Comparison of ENCODE assay signal across 9 mouse cellular contexts in genomic region chr6:40435151-40436046, GRCm38 (mm10). TPM values are rescaled to one million over a fixed set of nuclear protein-coding genes. Genes with fewer than 3 reads are reported as not detected.
DNase-seq lines count a peak whose midpoint lies in the region; ATAC-seq and TF ChIP-seq lines count a peak whose summit lies in the region.
"Had no signal": no experiment of that assay in that cellular context is flagged by ENCODE, and none has a peak within 500 bp of the region (broad histone marks: within the 10 kb centered on the region; RNA-seq: fewer than 3 reads in every experiment).

No protein-coding gene starts in this region.

- peak overlapping the region; percentile 83 for H3K9ac ChIP-seq in lung, embryonic 15.5 days

- intact Hi-C loops in heart, postnatal 36 days (cut with DNase I): loop anchor here (1.0 kb wide), 1 partner anchor 113 kb away; no protein-coding TSS in a partner anchor

- peak; percentile 62 to 67 for DNase-seq in adrenal gland, postnatal 36 days
- DNase-seq in heart, postnatal 36 days: peak; percentile 30 to 31
- DNase-seq in layer of hippocampus, adult 2 months (ENCODE audit: low spot score in 2 of 2): peak; percentile 58 to 78
- peak; percentile 24 for DNase-seq in ovary, postnatal 14 days (ENCODE audit: low spot score)
- peak; percentile 31 for DNase-seq in urinary bladder, postnatal 25 days (ENCODE audit: low spot score)

- peak overlapping the region; percentile 93 for H3K4me3 ChIP-seq in E14TG2a.4 (replicated peaks; ENCODE audit: low read length)
- peak overlapping the region; percentile 66 for H3K4me3 ChIP-seq in embryonic fibroblast, embryonic 13.5 days (ENCODE audit: insufficient read depth, low read length)
- peak overlapping the region; percentile 92 for H3K4me3 ChIP-seq in layer of hippocampus, adult 2 months
- H3K4me3 ChIP-seq in lung, embryonic 15.5 days: peak overlapping the region; percentile 91

- peaks cover 10% of the 10 kb centered on the region for H3K4me1 ChIP-seq in E14TG2a.4 (replicated peaks; ENCODE audit: low read depth, low read length)
- no peaks in the 10 kb centered on the region; the same call in none of the 2 replicates for H3K4me1 ChIP-seq in embryonic fibroblast, embryonic 13.5 days (ENCODE audit: control insufficient read depth, insufficient read depth, low read length)
- H3K4me1 ChIP-seq in lung, embryonic 15.5 days: peaks cover 18% of the 10 kb centered on the region

- H3K27ac ChIP-seq in embryonic fibroblast, embryonic 13.5 days (ENCODE audit: insufficient read depth, low read length): no peak overlapping the region
- H3K27ac ChIP-seq in layer of hippocampus, adult 2 months: peak overlapping the region; percentile 96
- peak overlapping the region; percentile 71 for H3K27ac ChIP-seq in lung, embryonic 15.5 days

- peaks cover 70% of the 10 kb centered on the region for H3K27me3 ChIP-seq in E14TG2a.4 (ENCODE audit: insufficient read depth, low read length)
- peaks cover 11% of the 10 kb centered on the region; the same call in 1 of the 2 replicates for H3K27me3 ChIP-seq in lung, embryonic 15.5 days

- H3K9me3 ChIP-seq in E14TG2a.4 (ENCODE audit: low read length): no peaks in the 10 kb centered on the region
- H3K9me3 ChIP-seq in lung, embryonic 15.5 days: no peaks in the 10 kb centered on the region

- no peaks in the 10 kb centered on the region for H3K36me3 ChIP-seq in E14TG2a.4 (ENCODE audit: insufficient read depth, low read length)
- no peaks in the 10 kb centered on the region for H3K36me3 ChIP-seq in lung, embryonic 15.5 days

- no peak for TF ChIP-seq CTCF in E14TG2a.4 (conservative IDR thresholded peaks at IDR 0.05; ENCODE audit: low read length)
- no peak for TF ChIP-seq CTCF in embryonic fibroblast, embryonic 13.5 days (IDR thresholded peaks at IDR 0.05; ENCODE audit: borderline replicate concordance, insufficient read depth, low read length)
- peak; percentile 35 for TF ChIP-seq CTCF in layer of hippocampus, adult 2 months (conservative IDR thresholded peaks at IDR 0.05)

- ATAC-seq in lung, embryonic 15.5 days (ENCODE audit: borderline replicate concordance, extremely low read depth, low FRiP score, low TSS enrichment): peak; percentile 51

- no peak for TF ChIP-seq POLR2A in embryonic fibroblast, embryonic 13.5 days (IDR thresholded peaks at IDR 0.05; ENCODE audit: low read depth, low read length)

- 1% methylated on average over 60 of the region's 72 CpGs for WGBS in lung, embryonic 15.5 days

- H3K4me2 ChIP-seq in lung, embryonic 15.5 days: peak overlapping the region; percentile 93

RNA-seq across cellular contexts. Expression of gene E330009J07Rik, which starts 0.5 kb away (rescaled TPM):
- 10 to 100 TPM; 11.9 to 15.4 TPM for total RNA-seq in adrenal gland, postnatal 36 days (2021)
- polyA plus RNA-seq in embryonic fibroblast, embryonic 13.5 days (2011; ENCODE audit: insufficient read length, low read depth, missing spikeins): 2.0 and 2.4 TPM in 2 replicates
- total RNA-seq in heart, postnatal 36 days (2021): 1 to 10 TPM; 3.6 to 4.1 TPM
- total RNA-seq in layer of hippocampus, adult 2 months (2021): 10 to 100 TPM; 42.5 to 47.0 TPM
- 11.2 and 13.3 TPM in 2 replicates for polyA plus RNA-seq in lung, embryonic 15.5 days (2015; fragmentation: Nextera tagmentation; extraction: Ambion mirVana)

RNA-seq across cellular contexts. Expression of gene Wee2, which starts 3.5 kb away (rescaled TPM):
- not detected for total RNA-seq in adrenal gland, postnatal 36 days (2021)
- not detected in 2 replicates for polyA plus RNA-seq in embryonic fibroblast, embryonic 13.5 days (2011; ENCODE audit: insufficient read length, low read depth, missing spikeins)
- not detected for total RNA-seq in heart, postnatal 36 days (2021)
- total RNA-seq in layer of hippocampus, adult 2 months (2021): not detected
- not detected in 2 replicates for polyA plus RNA-seq in lung, embryonic 15.5 days (2015; fragmentation: Nextera tagmentation; extraction: Ambion mirVana)
- polyA plus RNA-seq: large intestine, adult 2 months had no signal

RNA-seq across cellular contexts. Expression of gene Ssbp1, which starts 35.8 kb away (rescaled TPM):
- 10 to 100 TPM; 47.4 to 48.1 TPM for total RNA-seq in adrenal gland, postnatal 36 days (2021)
- 56.0 and 63.8 TPM in 2 replicates for polyA plus RNA-seq in embryonic fibroblast, embryonic 13.5 days (2011; ENCODE audit: insufficient read length, low read depth, missing spikeins)
- total RNA-seq in heart, postnatal 36 days (2021): 10 to 100 TPM; 35.6 to 38.0 TPM
- 10 to 100 TPM; 34.0 to 36.0 TPM for total RNA-seq in layer of hippocampus, adult 2 months (2021)
- 133 and 134 TPM in 2 replicates for polyA plus RNA-seq in lung, embryonic 15.5 days (2015; fragmentation: Nextera tagmentation; extraction: Ambion mirVana)

RNA-seq across cellular contexts. Expression of gene Tas2r137, which starts 55.6 kb away (rescaled TPM):
- total RNA-seq in adrenal gland, postnatal 36 days (2021): not detected
- polyA plus RNA-seq in embryonic fibroblast, embryonic 13.5 days (2011; ENCODE audit: insufficient read length, low read depth, missing spikeins): not detected in 2 replicates
- total RNA-seq in heart, postnatal 36 days (2021): not detected
- under 1 TPM in 1 of 2 experiments, not detected in 1; 0.59 TPM for total RNA-seq in layer of hippocampus, adult 2 months (2021)
- polyA plus RNA-seq in lung, embryonic 15.5 days (2015; fragmentation: Nextera tagmentation; extraction: Ambion mirVana): not detected in 2 replicates
- polyA plus RNA-seq: large intestine, adult 2 months had no signal

RNA-seq across cellular contexts. Expression of gene Tas2r108, which starts 57.9 kb away (rescaled TPM):
- not detected for total RNA-seq in adrenal gland, postnatal 36 days (2021)
- polyA plus RNA-seq in embryonic fibroblast, embryonic 13.5 days (2011; ENCODE audit: insufficient read length, low read depth, missing spikeins): not detected in 2 replicates
- not detected for total RNA-seq in heart, postnatal 36 days (2021)
- total RNA-seq in layer of hippocampus, adult 2 months (2021): under 1 TPM in 1 of 2 experiments, not detected in 1; 0.49 TPM
- polyA plus RNA-seq in lung, embryonic 15.5 days (2015; fragmentation: Nextera tagmentation; extraction: Ambion mirVana): not detected in 2 replicates
- polyA plus RNA-seq: large intestine, adult 2 months had no signal
